Mouse (Mus musculus) heart, embryonic 14.5 days (tissue): ENCODE measurements around the gene Stard10. TPM values are rescaled to one million over a fixed set of nuclear protein-coding genes. Genes with fewer than 3 reads are reported as not detected.

Experiments
- ATAC-seq: fragments of 200-750 bp; cut with Nextera tagmentation; 2 replicates; pipeline ENCODE4 v1.8.0; 2017; ENCODE audit warnings: low read depth, moderate TSS enrichment; ENCODE audit not compliant: insufficient number of reproducible peaks, insufficient read depth, low FRiP score
- H3K27ac ChIP-seq, 2 experiments: fragments of 200-500 bp in 1 of 2; fragments of 300-500 bp in 1 of 2; sonication (generic) in 1 of 2; replicated peaks in 1 of 2; 2 replicates each; pipeline ENCODE4 v1.5.1; 2012 to 2014; ENCODE audit warnings: low read depth in 2 of 2, low read length in 2 of 2, control low read depth in 1 of 2, mild to moderate bottlenecking in 1 of 2, mixed read lengths in 1 of 2; ENCODE audit not compliant: control insufficient read depth in 1 of 2, insufficient read depth in 1 of 2
- H3K27me3 ChIP-seq: fragments of 300-500 bp; sonication (generic); 2 replicates; pipeline ENCODE4 v1.6.1; 2014; ENCODE audit warnings: mild to moderate bottlenecking, low read length, control low read depth; ENCODE audit not compliant: control insufficient read depth, insufficient read depth
- H3K36me3 ChIP-seq: fragments of 300-500 bp; sonication (generic); 2 replicates; pipeline ENCODE4 v1.6.1; 2014; ENCODE audit warnings: mild to moderate bottlenecking, control low read depth, low read length, mixed read lengths; ENCODE audit not compliant: control insufficient read depth, insufficient read depth
- H3K4me1 ChIP-seq, 2 experiments: fragments of 200-500 bp in 1 of 2; fragments of 300-500 bp in 1 of 2; sonication (generic) in 1 of 2; 2 replicates each; pipeline ENCODE4 v1.6.1; 2012 to 2014; ENCODE audit warnings: low read length in 2 of 2, control low read depth in 1 of 2, mixed read lengths in 1 of 2; ENCODE audit not compliant: control insufficient read depth in 2 of 2, insufficient read depth in 2 of 2
- H3K4me2 ChIP-seq: fragments of 300-500 bp; sonication (generic); 2 replicates; pipeline ENCODE4 v1.6.1; 2014; ENCODE audit warnings: mild to moderate bottlenecking, low read length
- H3K4me3 ChIP-seq, 2 experiments: fragments of 200-500 bp in 1 of 2; fragments of 300-500 bp in 1 of 2; sonication (generic) in 1 of 2; 2 replicates each; pipeline ENCODE4 v1.5.1; 2012 to 2014; ENCODE audit warnings: low read length in 2 of 2, mild to moderate bottlenecking in 2 of 2, control low read depth in 1 of 2, low read depth in 1 of 2, moderate library complexity in 1 of 2; ENCODE audit not compliant: control insufficient read depth in 1 of 2, insufficient read depth in 1 of 2
- H3K9ac ChIP-seq: fragments of 300-500 bp; sonication (generic); 2 replicates; pipeline ENCODE4 v1.6.1; 2014; ENCODE audit warnings: mild to moderate bottlenecking, low read length
- H3K9me3 ChIP-seq: fragments of 300-500 bp; sonication (generic); 2 replicates; pipeline ENCODE4 v1.6.1; 2016; ENCODE audit warnings: low read length, control low read depth; ENCODE audit not compliant: control insufficient read depth
- WGBS: fragments of 180-500 bp; shearing (Covaris S2); extraction: QIAGEN DNeasy Blood & Tissue Kit; methylation state at CpG from one replicate; pipeline ENCODE4 v1.1.7; 2014; 5-methylcytosine and 5-hydroxymethylcytosine counted together
- polyA plus RNA-seq: library from polyadenylated mRNA; unstranded; fragments of >200 nt; fragmentation: Nextera tagmentation; extraction: Ambion mirVana; gene quantifications from 2 replicates; pipeline ENCODE4 v1.2.1, GENCODE M21; 2014

The Stard10 gene
- polyA plus RNA-seq, 1 experiment from 2014 or later = 61.7 TPM

GRCm38 (mm10) chr7:101315699-101316098, 1.2 kb upstream of the Stard10 start:
- Histone ChIP-seq H3K4me3 (no peak overlapping the region), H3K27ac (no peak overlapping the region), H3K27me3 (no peaks in the 10 kb centered on the region), H3K9ac (no peak overlapping the region), H3K4me2 (no peak overlapping the region), H3K36me3 (no peaks in the 10 kb centered on the region), H3K4me1 (peaks cover 17 to 26% of the 10 kb centered on the region in 2 experiments), H3K9me3 (no peaks in the 10 kb centered on the region)
- ATAC-seq = no peak

DNA sequence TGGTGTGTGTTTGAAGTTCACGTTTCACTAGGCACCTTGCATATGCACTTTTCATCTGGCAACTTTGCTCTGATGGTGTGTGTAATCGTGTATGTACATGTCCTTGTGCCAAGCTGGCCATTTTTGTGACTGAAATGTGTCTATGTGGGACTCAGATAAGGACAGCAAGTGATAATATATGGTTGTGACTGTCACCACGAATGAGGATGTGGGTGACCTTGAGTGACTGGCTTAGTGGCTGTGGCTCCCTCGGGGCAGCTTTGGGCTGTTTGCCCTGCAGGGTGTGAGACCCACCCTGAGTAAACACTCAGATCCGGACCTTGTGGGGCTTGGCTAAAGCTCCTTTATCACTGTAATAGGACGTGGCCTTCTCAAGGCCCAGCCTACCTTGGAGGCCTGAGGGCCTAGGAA, 290 bp upstream of the Stard10 start:
- Histone ChIP-seq H3K4me1 (peaks cover 17 to 25% of the 10 kb centered on the region in 2 experiments), H3K9ac (no peak overlapping the region), H3K36me3 (no peaks in the 10 kb centered on the region), H3K9me3 (no peaks in the 10 kb centered on the region), H3K27me3 (no peaks in the 10 kb centered on the region), H3K4me3 (no peak overlapping the region), H3K4me2 (no peak overlapping the region), H3K27ac (no peak overlapping the region)
- WGBS = 45% methylated on average over 6 of the region's 6 CpGs
- ATAC-seq = no peak

GRCm38 (mm10) chr7:101318848-101319247, 2.0 kb downstream of the Stard10 start:
- Histone ChIP-seq H3K9me3 (no peaks in the 10 kb centered on the region), H3K9ac (no peak overlapping the region), H3K4me3 (no peak overlapping the region), H3K4me1 (peaks cover 21 to 28% of the 10 kb centered on the region in 2 experiments), H3K4me2 (peak overlapping the region; percentile 29; the same call in 1 of the 2 replicates), H3K36me3 (no peaks in the 10 kb centered on the region), H3K27me3 (no peaks in the 10 kb centered on the region), H3K27ac (peak overlapping the region in 1 of 2 experiments; percentile 47; a peak in 1 of 4 replicates)
- WGBS = 20% methylated on average over 4 of the region's 4 CpGs
- no peak for ATAC-seq

- no peaks in the 10 kb centered on the region for H3K36me3 ChIP-seq
- H3K4me1 ChIP-seq = peaks cover 14 to 20% of the 10 kb centered on the region in 2 experiments
- H3K27me3 ChIP-seq = no peaks in the 10 kb centered on the region
- WGBS = 79% methylated on average over 1 of the region's 1 CpGs
- no peaks in the 10 kb centered on the region for H3K9me3 ChIP-seq
- H3K9ac ChIP-seq = no peak overlapping the region
- H3K27ac ChIP-seq = no peak overlapping the region
- no peak overlapping the region for H3K4me2 ChIP-seq
- no peak for ATAC-seq
- no peak overlapping the region for H3K4me3 ChIP-seq
Observed at GRCm38 (mm10) chr7:101319796-101320195, 2.9 kb downstream of the Stard10 start.

- Histone ChIP-seq H3K9me3 (no peaks in the 10 kb centered on the region), H3K27me3 (no peaks in the 10 kb centered on the region), H3K9ac (peak overlapping the region; percentile 83), H3K4me1 (peaks cover 14 to 15% of the 10 kb centered on the region in 2 experiments), H3K4me3 (peak overlapping the region; percentile 57 to 82), H3K4me2 (peak overlapping the region; percentile 99), H3K36me3 (no peaks in the 10 kb centered on the region), H3K27ac (no peak overlapping the region)
- 4% methylated on average over 28 of the region's 37 CpGs for WGBS
- ATAC-seq = peak; percentile 31; the same call in 1 of the 2 replicates
Observed at GRCm38 (mm10) chr7:101320399-101321217, 3.7 kb downstream of the Stard10 start.

DNA sequence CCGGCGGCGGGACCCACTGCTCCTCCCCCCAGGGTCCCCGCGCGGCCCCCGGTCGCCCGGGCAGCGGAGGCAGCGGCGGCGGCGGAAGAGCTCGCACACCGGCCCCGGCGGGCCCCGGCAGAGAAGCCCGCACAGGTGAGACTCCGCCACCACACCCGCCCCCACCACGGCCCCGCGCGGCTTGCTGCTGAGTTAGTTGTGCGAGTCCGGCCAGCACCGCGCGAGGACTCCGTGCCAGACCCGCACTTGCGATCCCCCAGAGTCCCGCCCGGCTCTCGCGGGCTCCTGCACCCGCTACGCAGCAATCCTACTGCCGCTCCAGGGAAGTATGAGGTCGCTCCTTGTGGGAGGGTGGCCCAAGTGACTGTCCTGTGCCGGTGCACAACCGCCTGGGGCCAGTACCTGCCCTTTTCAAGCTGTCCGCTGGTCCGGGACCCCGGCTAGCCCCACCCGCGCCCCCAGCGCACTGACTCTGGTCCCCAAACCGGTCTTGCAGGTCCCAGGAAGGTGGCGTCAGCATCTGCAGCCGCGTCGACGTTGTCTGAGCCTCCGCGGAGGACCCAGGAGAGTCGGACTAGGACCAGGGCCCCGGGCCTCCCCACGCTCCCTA, 4.4 kb downstream of the Stard10 start:
- H3K4me2 ChIP-seq = peak overlapping the region; percentile 99
- peak overlapping the region; percentile 57 to 82 for H3K4me3 ChIP-seq
- no peak overlapping the region for H3K27ac ChIP-seq
- H3K9ac ChIP-seq = peak overlapping the region; percentile 83
- 2% methylated on average over 51 of the region's 61 CpGs for WGBS
- no peaks in the 10 kb centered on the region for H3K36me3 ChIP-seq
- no peaks in the 10 kb centered on the region for H3K9me3 ChIP-seq
- no peaks in the 10 kb centered on the region for H3K27me3 ChIP-seq
- H3K4me1 ChIP-seq = peaks cover 14 to 15% of the 10 kb centered on the region in 2 experiments
- peak; percentile 41; the same call in 1 of the 2 replicates for ATAC-seq

GRCm38 (mm10) chr7:101323141-101323594, 6.3 kb downstream of the Stard10 start:
- Histone ChIP-seq H3K36me3 (no peaks in the 10 kb centered on the region), H3K9me3 (no peaks in the 10 kb centered on the region), H3K4me2 (peak overlapping the region; percentile 99; the same call in 1 of the 2 replicates), H3K27me3 (no peaks in the 10 kb centered on the region; the same call in 1 of the 2 replicates), H3K4me3 (no peak overlapping the region; a peak in 1 of 4 replicates), H3K9ac (no peak overlapping the region), H3K27ac (no peak overlapping the region), H3K4me1 (peaks cover 14 to 15% of the 10 kb centered on the region in 2 experiments)
- ATAC-seq = no peak
- 66% methylated on average over 4 of the region's 4 CpGs for WGBS
